Mouse (Mus musculus) midbrain, embryonic 11.5 days (tissue): ENCODE measurements around the gene Mgat4e. TPM values are rescaled to one million over a fixed set of nuclear protein-coding genes. Genes with fewer than 3 reads are reported as not detected.
A peak's percentile ranks its signal among the peaks of the same experiment; 100 is the strongest.

Experiments used
- ATAC-seq: fragments of 200-750 bp; cut with Nextera tagmentation; 2 replicates; pipeline ENCODE4 v1.8.0; 2017; ENCODE audit warnings: moderate TSS enrichment, moderate library complexity; ENCODE audit not compliant: low FRiP score
- DNase-seq: peaks from one replicate; pipeline ENCODE4 v3.0.0; 2015; ENCODE audit warnings: low spot score; ENCODE audit errors: missing footprints
- H3K27ac ChIP-seq: fragments of 300-500 bp; sonication (generic); 2 replicates; pipeline ENCODE4 v1.5.1; 2014; ENCODE audit warnings: low read depth, low read length
- H3K27me3 ChIP-seq: fragments of 300-500 bp; sonication (generic); 2 replicates; pipeline ENCODE4 v1.6.1; 2014; ENCODE audit warnings: mild to moderate bottlenecking, low read length, moderate library complexity, mixed read lengths; ENCODE audit not compliant: control insufficient read depth, insufficient read depth
- H3K36me3 ChIP-seq: fragments of 300-500 bp; sonication (generic); 2 replicates; pipeline ENCODE4 v1.6.1; 2014; ENCODE audit warnings: mild to moderate bottlenecking, low read length, moderate library complexity, mixed read lengths; ENCODE audit not compliant: control insufficient read depth, insufficient read depth
- H3K4me1 ChIP-seq: fragments of 300-500 bp; sonication (generic); 2 replicates; pipeline ENCODE4 v1.6.1; 2014; ENCODE audit warnings: low read length; ENCODE audit not compliant: control insufficient read depth, insufficient read depth
- H3K4me2 ChIP-seq: fragments of 300-500 bp; sonication (generic); 2 replicates; pipeline ENCODE4 v1.6.1; 2014; ENCODE audit warnings: mild to moderate bottlenecking, moderate library complexity
- H3K4me3 ChIP-seq: fragments of 300-500 bp; sonication (generic); 2 replicates; pipeline ENCODE4 v1.5.1; 2014; ENCODE audit warnings: low read depth, low read length
- H3K9ac ChIP-seq: fragments of 300-500 bp; sonication (generic); 2 replicates; pipeline ENCODE4 v1.6.1; 2014; ENCODE audit warnings: low read length
- H3K9me3 ChIP-seq: fragments of 300-500 bp; sonication (generic); 2 replicates; pipeline ENCODE4 v1.6.1; 2016; ENCODE audit warnings: low read length; ENCODE audit not compliant: control insufficient read depth
- WGBS: fragments of 180-500 bp; shearing (Covaris S2); extraction: QIAGEN DNeasy Blood & Tissue Kit; methylation state at CpG from one replicate; pipeline ENCODE4 v1.1.7; 2014; 5-methylcytosine and 5-hydroxymethylcytosine counted together
- polyA plus RNA-seq: library from polyadenylated mRNA; unstranded; fragments of >200 nt; fragmentation: Nextera tagmentation; extraction: Ambion mirVana; gene quantifications from 2 replicates; pipeline ENCODE4 v1.2.1, GENCODE M21; 2014

The Mgat4e gene
- polyA plus RNA-seq = not detected in 2 replicates

DNA sequence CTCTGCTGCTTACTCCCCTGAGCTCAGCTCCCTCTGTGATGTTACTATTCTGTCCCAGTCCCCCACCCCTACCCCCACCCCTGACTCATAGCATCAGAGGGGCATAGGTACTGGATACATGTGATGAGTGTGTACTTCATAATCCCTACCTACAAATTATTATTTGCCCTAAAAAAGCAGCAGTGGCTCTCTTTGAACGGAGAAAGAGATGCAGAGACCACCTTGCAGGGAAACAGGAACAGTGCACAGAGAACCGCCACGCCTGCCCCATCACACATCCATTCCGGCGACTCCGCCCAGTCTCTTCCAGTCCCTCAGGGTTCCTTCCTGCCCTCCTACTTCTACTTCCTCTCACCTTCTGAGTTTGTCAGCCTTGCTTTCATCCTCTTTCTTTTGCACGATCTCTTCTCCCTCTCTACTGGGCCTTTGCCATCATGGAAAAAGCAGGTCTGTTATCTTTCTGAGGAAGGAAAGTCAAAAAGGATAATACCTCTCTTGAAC lies at the start of gene Mgat4e:
TSS of gene Mgat4e (minus strand) at position 51 of the 501 bp plus-strand sequence.
- Histone ChIP-seq H3K27me3 (no peaks in the 10 kb centered on the region), H3K9me3 (no peaks in the 10 kb centered on the region; the same call in 1 of the 2 replicates), H3K27ac (no peak within 1 kb of the TSS), H3K9ac (no peak within 1 kb of the TSS), H3K4me1 (no peaks in the 10 kb centered on the region), H3K4me3 (no peak within 1 kb of the TSS), H3K4me2 (no peak within 1 kb of the TSS), H3K36me3 (no peaks in the 10 kb centered on the region)
- ATAC-seq (no peak), DNase-seq (peak; percentile 60)
- 64% methylated on average over 7 of the region's 7 CpGs for WGBS

DNA sequence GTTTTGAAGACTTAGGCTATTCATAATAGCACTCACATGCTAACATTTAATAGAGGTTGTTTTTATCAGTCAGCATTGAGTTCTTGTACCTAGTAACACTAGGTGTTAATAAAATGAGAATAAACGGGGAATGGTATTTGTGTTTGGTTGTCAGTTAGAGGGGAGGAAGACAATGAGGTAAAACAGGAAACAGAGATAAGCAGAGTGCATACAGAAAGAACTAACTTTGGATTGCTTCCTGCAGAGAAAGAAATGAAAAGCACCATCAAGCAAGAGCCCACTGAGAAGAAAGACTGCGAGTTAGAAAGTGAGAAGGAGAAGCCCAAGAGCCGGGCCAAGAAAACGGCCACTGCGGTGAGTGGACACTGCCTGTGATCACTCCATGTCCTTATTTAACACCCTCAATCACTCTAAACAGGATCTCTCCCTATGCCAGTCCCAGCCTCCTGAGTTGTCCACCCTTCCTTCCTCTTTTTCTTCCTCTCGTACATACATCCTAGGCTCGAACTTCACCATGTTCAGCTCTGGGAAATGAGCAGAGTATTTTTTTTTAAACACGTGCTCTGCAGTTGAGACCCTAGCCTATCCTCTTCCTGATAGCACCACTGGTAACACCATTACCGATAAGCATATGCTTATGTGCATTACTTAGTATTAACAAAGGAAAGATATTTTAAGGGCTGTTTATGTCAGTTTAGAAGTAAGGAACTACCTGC lies 48.0 kb upstream of the Mgat4e start:
- no peak overlapping the region for H3K4me2 ChIP-seq
- WGBS = 92% methylated on average over 9 of the region's 9 CpGs
- H3K27ac ChIP-seq = no peak overlapping the region
- no peak for ATAC-seq
- H3K36me3 ChIP-seq = peaks cover 23% of the 10 kb centered on the region
- no peaks in the 10 kb centered on the region for H3K9me3 ChIP-seq
- DNase-seq = no peak
- no peaks in the 10 kb centered on the region for H3K4me1 ChIP-seq
- no peaks in the 10 kb centered on the region for H3K27me3 ChIP-seq
- H3K9ac ChIP-seq = no peak overlapping the region
- no peak overlapping the region for H3K4me3 ChIP-seq

DNA sequence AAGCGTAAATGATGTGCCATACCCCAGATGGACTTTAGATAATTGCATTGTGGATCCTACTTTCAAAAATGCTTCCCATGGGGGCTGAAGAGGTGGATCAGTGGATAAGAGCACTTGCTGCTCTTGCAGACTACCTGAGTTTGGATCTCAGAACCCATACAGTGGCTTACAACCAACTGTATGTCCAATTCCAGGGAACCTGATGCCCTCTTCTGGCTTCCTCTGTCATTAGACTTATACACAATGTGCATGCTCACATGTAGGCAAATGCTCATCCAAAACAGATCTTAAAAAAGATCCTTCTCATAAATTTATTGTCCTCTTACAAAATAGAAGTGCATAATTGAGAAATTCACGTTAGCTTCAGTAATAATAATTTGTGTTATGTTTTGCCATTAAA lies 42.3 kb upstream of the Mgat4e start:
- DNase-seq = no peak
- peaks cover 5% of the 10 kb centered on the region for H3K36me3 ChIP-seq
- WGBS = 92% methylated on average over 2 of the region's 2 CpGs

DNA sequence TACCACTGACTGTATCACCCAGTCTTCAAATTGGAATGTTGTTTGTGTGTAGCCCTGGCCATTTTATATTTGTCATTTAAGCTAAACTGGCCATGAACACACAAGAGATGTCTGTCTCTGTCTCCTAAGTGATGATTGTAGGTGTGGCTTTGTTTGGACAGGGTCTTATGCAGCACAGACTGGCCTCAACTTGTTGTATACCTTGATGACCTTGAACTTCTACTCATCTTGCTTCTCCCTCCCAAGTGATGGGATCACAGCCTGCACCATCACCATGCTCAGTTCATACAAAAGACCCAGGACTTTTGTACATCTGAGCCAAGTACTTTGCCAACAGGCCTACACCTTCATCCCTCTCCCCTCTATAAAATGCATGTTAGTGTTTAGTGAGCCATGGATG lies 40.2 kb upstream of the Mgat4e start:
- Histone ChIP-seq H3K4me3 (no peak overlapping the region), H3K4me2 (no peak overlapping the region), H3K27ac (no peak overlapping the region), H3K36me3 (peaks cover 5% of the 10 kb centered on the region), H3K9ac (no peak overlapping the region), H3K9me3 (no peaks in the 10 kb centered on the region), H3K27me3 (no peaks in the 10 kb centered on the region), H3K4me1 (no peaks in the 10 kb centered on the region)
- ATAC-seq (no peak), DNase-seq (no peak)

More for the DNA sequence above, 42.3 kb upstream of the Mgat4e start:
- H3K4me3 ChIP-seq = no peak overlapping the region
- H3K27me3 ChIP-seq = no peaks in the 10 kb centered on the region
- ATAC-seq = no peak
- H3K9ac ChIP-seq = no peak overlapping the region
- H3K4me1 ChIP-seq = no peaks in the 10 kb centered on the region
- H3K27ac ChIP-seq = no peak overlapping the region
- no peaks in the 10 kb centered on the region for H3K9me3 ChIP-seq
- no peak overlapping the region for H3K4me2 ChIP-seq

DNA sequence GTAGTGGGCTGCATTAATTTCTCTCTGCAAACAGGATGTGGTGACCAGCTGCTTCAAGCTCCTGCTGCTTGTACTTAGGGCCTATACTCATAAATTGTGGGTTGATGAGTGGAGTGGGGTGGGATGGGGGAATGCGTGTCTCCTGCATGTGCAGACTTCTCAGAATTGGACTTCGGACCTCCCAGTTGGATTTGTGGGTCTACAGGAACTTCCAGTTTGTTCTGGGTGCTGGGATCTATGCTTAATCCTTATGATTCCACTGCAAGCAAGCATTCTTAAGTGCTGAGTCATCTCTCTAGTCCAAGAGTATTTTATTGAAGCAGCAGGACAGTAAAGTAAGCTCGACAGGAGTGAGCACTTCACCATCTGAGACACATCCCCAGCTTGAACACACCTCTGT lies 34.1 kb upstream of the Mgat4e start:
- Histone ChIP-seq H3K9me3 (no peaks in the 10 kb centered on the region), H3K4me2 (no peak overlapping the region), H3K4me3 (no peak overlapping the region), H3K4me1 (no peaks in the 10 kb centered on the region), H3K9ac (no peak overlapping the region), H3K27me3 (no peaks in the 10 kb centered on the region), H3K36me3 (no peaks in the 10 kb centered on the region; the same call in 1 of the 2 replicates), H3K27ac (no peak overlapping the region)
- ATAC-seq (no peak), DNase-seq (no peak)
- WGBS = 88% methylated on average over 3 of the region's 3 CpGs

DNA sequence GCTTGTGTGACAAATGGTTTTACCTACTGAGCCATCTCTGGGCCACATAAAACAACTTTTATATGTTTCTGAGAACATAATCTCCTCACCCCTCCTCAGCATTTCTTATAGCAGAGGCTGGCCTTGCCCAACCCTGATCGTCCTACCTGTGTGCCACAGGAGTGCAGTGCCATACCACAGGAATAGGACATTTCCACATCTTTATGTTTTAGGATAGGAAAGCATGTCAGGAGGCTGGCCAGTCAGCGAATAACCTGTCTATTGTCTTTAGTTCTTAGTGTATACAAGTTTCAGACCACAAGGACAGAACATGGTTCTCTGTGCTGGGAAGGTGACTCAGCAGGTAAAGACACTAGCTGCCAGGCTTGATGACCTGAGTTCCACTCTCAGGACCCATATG lies 31.3 kb upstream of the Mgat4e start:
- DNase-seq (no peak), ATAC-seq (no peak)
- Histone ChIP-seq H3K9me3 (no peaks in the 10 kb centered on the region), H3K27me3 (no peaks in the 10 kb centered on the region), H3K4me2 (no peak overlapping the region), H3K9ac (no peak overlapping the region), H3K4me3 (no peak overlapping the region), H3K36me3 (no peaks in the 10 kb centered on the region; the same call in 1 of the 2 replicates), H3K27ac (no peak overlapping the region), H3K4me1 (no peaks in the 10 kb centered on the region)
- WGBS = 99% methylated on average over 2 of the region's 2 CpGs

DNA sequence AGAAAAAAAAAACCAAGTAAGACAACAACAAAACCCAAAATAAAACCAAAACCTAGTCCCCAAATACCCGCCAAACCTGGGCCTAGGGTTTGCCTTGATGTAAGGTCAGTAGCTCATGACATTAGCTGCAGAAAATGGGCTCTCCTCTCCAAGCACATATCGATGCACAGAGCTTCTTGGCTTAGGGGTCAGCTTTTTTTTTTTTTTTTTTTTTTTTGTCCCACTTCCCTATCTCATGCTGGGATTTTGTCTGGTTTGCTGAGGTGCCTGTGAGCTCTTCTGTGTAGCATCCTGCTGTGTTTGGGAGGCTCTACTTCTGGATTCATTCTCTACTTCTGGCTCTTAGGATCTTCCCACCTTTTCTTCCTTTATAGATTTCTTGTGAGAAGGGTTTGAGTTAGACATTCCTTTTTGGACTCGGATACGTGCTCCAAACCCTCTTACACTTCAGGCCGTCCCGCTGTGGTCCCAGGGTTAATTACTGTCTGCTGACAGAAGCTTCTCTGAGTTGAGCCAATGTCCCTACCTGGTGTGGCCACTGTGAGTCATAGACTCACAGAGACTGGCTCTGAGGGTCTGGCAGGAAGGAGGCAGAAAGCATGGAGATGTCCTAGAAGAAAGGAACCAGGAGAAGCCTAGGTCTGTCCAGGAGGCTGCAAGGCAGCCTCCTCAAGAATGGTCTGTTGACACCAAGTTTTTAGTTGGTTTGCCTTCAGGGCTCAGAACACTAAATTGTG lies 28.1 kb upstream of the Mgat4e start:
- no peak for DNase-seq
- Histone ChIP-seq H3K27ac (no peak overlapping the region), H3K4me1 (no peaks in the 10 kb centered on the region), H3K9ac (no peak overlapping the region), H3K9me3 (no peaks in the 10 kb centered on the region), H3K4me2 (no peak overlapping the region), H3K4me3 (no peak overlapping the region), H3K36me3 (no peaks in the 10 kb centered on the region), H3K27me3 (no peaks in the 10 kb centered on the region)
- no peak for ATAC-seq
- WGBS = 84% methylated on average over 6 of the region's 6 CpGs

DNA sequence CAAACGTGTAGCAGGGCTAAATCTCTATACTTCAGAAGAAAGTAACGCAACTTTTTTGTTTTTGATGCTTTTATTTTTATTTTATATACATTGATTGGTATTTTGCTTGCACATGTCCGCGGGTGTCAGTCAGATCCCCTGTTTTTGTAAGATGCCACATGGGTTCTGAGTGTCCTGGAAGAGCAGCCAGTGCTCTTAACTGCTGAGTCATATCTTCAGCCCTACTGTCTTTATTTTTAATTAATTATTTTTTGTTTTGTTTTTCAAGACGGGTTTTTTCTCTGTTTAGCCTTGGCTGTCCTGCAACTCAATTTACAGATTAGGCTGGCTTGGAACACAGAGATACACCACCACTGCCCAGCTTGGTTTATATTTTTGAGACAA lies 24.4 kb upstream of the Mgat4e start:
- Histone ChIP-seq H3K9me3 (no peaks in the 10 kb centered on the region), H3K4me3 (no peak overlapping the region), H3K27me3 (no peaks in the 10 kb centered on the region), H3K9ac (no peak overlapping the region), H3K4me1 (no peaks in the 10 kb centered on the region), H3K27ac (no peak overlapping the region), H3K36me3 (no peaks in the 10 kb centered on the region), H3K4me2 (no peak overlapping the region)
- ATAC-seq (no peak), DNase-seq (no peak)
- 74% methylated on average over 5 of the region's 5 CpGs for WGBS

DNA sequence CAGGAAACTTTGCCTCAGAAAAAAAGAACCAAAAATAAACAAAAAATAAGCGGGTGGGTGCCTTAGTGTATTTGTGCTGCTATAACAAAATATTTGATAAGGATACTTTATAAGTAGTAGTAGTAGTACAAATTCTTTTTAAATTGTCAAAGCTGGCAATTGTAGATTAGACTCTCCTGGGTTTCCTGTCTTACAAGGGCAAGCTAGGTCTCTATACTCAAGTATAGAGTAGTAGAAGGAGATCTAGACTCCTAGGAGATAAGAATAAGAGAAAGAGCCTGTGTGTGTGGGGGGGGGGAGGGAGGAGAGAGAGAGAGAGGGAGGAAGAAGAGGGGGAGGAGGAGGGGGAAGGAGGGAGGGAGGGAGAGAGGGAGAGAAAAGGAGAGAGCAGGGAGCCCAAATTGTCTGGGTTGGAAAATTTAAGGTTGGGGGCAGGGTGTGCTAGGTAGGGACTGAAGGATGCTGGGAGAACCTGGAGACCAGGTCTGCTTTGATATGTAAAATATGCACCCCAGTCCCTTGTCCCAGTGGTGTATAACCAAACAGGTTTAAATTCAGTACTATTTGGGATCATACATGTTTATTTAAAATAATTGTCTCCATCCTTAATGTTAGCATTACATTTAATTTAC lies 23.9 kb upstream of the Mgat4e start:
- Histone ChIP-seq H3K4me2 (no peak overlapping the region), H3K4me1 (no peaks in the 10 kb centered on the region), H3K36me3 (no peaks in the 10 kb centered on the region), H3K9ac (no peak overlapping the region), H3K27ac (no peak overlapping the region), H3K4me3 (no peak overlapping the region), H3K9me3 (no peaks in the 10 kb centered on the region), H3K27me3 (no peaks in the 10 kb centered on the region)
- WGBS = 73% methylated on average over 1 of the region's 1 CpGs
- ATAC-seq = no peak
- DNase-seq = no peak
